Mouse (Mus musculus) c-Kit-positive CD71-positive TER-119-positive erythroid progenitor cells, embryonic 14.5 days (primary cell): ENCODE measurements around the gene Mael.

Source experiments
- DNase-seq: peaks from one replicate; pipeline ENCODE4 v3.0.0-alpha.2; 2013; ENCODE audit warnings: low spot score

Mael gene

GRCm38 (mm10) chr1:166238315-166238969, at the start of gene Mael:
TSS of gene Mael (minus strand) at chr1:166238747.
- no peak for DNase-seq

- no peak for DNase-seq
These were observed 47.7 kb upstream of the Mael start for GRCm38 (mm10) chr1:166286231-166286630.

GRCm38 (mm10) chr1:166284390-166284789, 45.8 kb upstream of the Mael start:
- DNase-seq = no peak

- no peak for DNase-seq
These were observed 44.9 kb upstream of the Mael start for GRCm38 (mm10) chr1:166283451-166283850.

- no peak for DNase-seq
These were observed 44.2 kb upstream of the Mael start for GRCm38 (mm10) chr1:166282597-166283210.

GRCm38 (mm10) chr1:166281836-166282235, 43.3 kb upstream of the Mael start:
- DNase-seq = no peak

- DNase-seq = no peak
These were observed 42.7 kb upstream of the Mael start for GRCm38 (mm10) chr1:166281287-166281686.

GRCm38 (mm10) chr1:166280566-166280965, 42.0 kb upstream of the Mael start:
- no peak for DNase-seq

GRCm38 (mm10) chr1:166279580-166280206, 41.1 kb upstream of the Mael start:
- no peak for DNase-seq

GRCm38 (mm10) chr1:166278786-166279185, 40.2 kb upstream of the Mael start:
- no peak for DNase-seq

- DNase-seq = no peak
These were observed 29.7 kb upstream of the Mael start for GRCm38 (mm10) chr1:166268218-166268617.

GRCm38 (mm10) chr1:166266918-166267317, 28.4 kb upstream of the Mael start:
- DNase-seq = no peak

- no peak for DNase-seq
These were observed 27.6 kb upstream of the Mael start for GRCm38 (mm10) chr1:166266001-166266705.

- no peak for DNase-seq
These were observed 21.0 kb upstream of the Mael start for GRCm38 (mm10) chr1:166259526-166259925.

GRCm38 (mm10) chr1:166256898-166257297, 18.4 kb upstream of the Mael start:
- DNase-seq = no peak

- no peak for DNase-seq
These were observed 17.8 kb upstream of the Mael start for GRCm38 (mm10) chr1:166256302-166256701.

- DNase-seq = no peak
These were observed 17.1 kb upstream of the Mael start for GRCm38 (mm10) chr1:166255651-166256050.

GRCm38 (mm10) chr1:166255091-166255490, 16.5 kb upstream of the Mael start:
- DNase-seq = no peak

GRCm38 (mm10) chr1:166253898-166254894, 15.6 kb upstream of the Mael start, which contains the start of gene Ildr2:
TSS of gene Ildr2 (plus strand) at chr1:166254139.
- DNase-seq = no peak

- DNase-seq = no peak
These were observed 5.7 kb upstream of the Mael start for GRCm38 (mm10) chr1:166244285-166244684.

GRCm38 (mm10) chr1:166214181-166214580, 24.4 kb downstream of the Mael start:
- DNase-seq = no peak
